Mouse (Mus musculus) neutrophil, adult 5-6 weeks (primary cell): ENCODE results near the gene Fam222b. TPM values are rescaled to one million over a fixed set of nuclear protein-coding genes. Genes with fewer than 3 reads are reported as not detected.
"Not testable (repeated sequence)": the region's sequence is repeated elsewhere in the genome, so short reads cannot be mapped to it uniquely, and the experiment has no call there.

Experiments
- ATAC-seq: fragments of 151-379, 151-347 bp; 2 replicates; pipeline ENCODE4 v1.8.0; 2017; ENCODE audit warnings: mild to moderate bottlenecking, moderate TSS enrichment; ENCODE audit not compliant: insufficient number of reproducible peaks, poor library complexity, low FRiP score, severe bottlenecking; ENCODE audit errors: extremely low read depth
- total RNA-seq: library from RNA; stranded (forward); fragments of 200-1000 nt; gene quantifications from 2 replicates; pipeline ENCODE4 v1.2.3, GENCODE M21; 2017

The Fam222b gene
- total RNA-seq, 1 experiment from 2014 or later: 9.5 TPM

- peak; percentile 56; the same call in 1 of the 2 replicates for ATAC-seq
Observed at GRCm38 (mm10) chr11:78126739-78127138, 32.3 kb downstream of the Fam222b start.

DNA sequence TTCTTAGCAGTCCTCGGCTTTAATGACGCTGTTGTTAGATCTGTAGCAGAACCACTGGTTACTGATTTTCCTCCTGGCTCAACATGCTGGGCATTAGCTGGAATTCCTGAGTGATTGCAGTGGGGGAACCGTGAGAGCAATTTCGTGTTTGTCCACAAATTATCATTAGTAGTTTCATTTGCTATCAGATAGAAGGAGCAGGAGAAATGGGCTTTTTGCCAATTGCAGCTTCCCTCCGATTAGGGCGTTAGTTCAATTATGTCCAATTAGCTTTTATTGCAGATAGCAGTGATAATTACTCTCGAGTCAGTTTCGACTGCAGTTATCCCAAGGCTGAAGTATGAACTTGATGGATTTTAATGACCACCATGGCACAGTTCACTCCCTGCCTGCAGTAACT, 35.0 kb downstream of the Fam222b start:
- no peak for ATAC-seq

GRCm38 (mm10) chr11:78133915-78134314, 39.5 kb downstream of the Fam222b start:
- ATAC-seq: no peak

GRCm38 (mm10) chr11:78134344-78134743, 39.9 kb downstream of the Fam222b start:
- no peak for ATAC-seq

- not testable (repeated sequence) for ATAC-seq
Observed at GRCm38 (mm10) chr11:78135314-78135713, 40.9 kb downstream of the Fam222b start.

DNA sequence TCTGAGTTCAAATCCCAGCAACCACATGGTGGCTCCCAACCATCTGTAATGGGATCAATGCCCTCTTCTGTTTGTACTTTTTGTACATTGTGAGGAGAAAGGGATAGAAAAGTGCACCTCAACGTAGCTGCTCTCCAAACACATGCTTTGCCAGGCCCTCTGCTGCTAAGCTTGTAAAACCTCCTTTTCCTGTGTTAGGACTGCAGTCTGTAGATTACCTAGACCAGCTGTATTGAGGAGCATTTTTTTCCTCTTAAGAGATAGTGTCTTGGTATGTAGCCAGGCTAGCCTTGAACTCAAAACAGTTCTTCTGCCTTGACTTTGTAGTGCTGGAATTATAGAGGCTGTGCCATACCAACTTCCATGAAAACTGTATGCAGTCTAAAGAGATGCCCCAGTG, 41.7 kb downstream of the Fam222b start:
- no peak for ATAC-seq

GRCm38 (mm10) chr11:78137584-78137983, 43.1 kb downstream of the Fam222b start:
- no peak for ATAC-seq

- no peak for ATAC-seq
Observed at GRCm38 (mm10) chr11:78138023-78138422, 43.6 kb downstream of the Fam222b start.

- no peak for ATAC-seq
Observed at GRCm38 (mm10) chr11:78140665-78141064, 46.2 kb downstream of the Fam222b start.

DNA sequence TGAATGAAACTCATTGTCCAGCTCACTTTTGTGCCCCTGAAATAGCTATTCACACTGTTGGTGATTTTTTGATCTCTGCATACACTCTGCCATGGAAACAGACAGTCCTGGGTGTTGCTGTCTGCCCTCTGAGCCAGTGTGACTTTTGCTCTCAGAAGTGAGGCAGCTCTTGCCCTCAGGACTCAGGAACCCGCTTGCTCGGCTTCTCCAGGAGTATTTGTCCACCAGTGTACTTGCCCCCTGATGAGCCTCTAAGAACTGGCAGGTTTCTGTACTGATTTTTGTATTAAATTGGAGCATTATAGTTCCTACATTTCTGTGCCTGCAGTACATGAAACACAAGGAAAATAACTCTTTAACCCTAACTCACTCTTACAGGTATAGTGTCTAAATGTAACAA, 49.1 kb downstream of the Fam222b start:
- ATAC-seq: no peak

DNA sequence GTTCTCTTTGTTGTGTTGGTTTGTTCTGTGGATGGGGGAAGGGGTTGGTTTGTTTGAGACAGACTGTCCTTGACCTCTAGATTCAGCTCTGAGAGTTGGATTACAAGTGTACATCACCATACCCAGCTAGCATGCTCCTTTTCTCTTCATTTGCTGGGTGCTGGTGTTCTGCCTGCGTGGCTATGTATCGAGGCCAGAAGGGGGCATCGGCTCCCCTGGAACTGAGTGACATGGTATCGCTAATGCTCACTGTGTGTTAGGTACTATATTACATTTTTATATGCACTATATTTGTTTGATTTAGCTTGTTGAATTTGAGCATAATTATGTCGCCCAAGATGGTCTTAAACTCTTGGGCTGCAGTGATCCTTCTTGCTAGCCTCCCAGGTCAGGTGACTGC, 51.7 kb downstream of the Fam222b start:
- ATAC-seq: no peak

- ATAC-seq: no peak
Observed at GRCm38 (mm10) chr11:78146707-78147543, 52.5 kb downstream of the Fam222b start.

GRCm38 (mm10) chr11:78151161-78151560, 56.7 kb downstream of the Fam222b start:
- peak; percentile 25; the same call in 1 of the 2 replicates for ATAC-seq

GRCm38 (mm10) chr11:78152299-78153231, 58.1 kb downstream of the Fam222b start:
- ATAC-seq: no peak

DNA sequence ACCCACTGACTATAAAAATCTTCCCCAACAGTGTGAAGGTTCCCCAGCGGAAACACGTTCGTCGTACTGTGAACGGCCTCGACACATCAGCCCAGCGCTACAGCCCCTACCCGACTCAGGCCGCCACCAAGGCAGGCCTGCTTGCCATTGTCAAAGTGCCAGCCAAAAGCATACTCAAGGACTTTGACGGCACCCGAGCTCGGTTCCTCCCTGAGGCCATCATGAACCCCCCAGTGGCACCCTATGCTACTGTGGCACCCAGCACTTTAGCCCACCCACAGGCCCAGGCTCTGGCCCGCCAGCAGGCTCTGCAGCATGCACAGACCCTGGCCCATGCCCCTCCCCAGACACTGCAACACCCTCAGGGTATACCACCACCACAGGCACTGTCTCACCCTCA, 59.3 kb downstream of the Fam222b start:
- no peak for ATAC-seq

GRCm38 (mm10) chr11:78155674-78156073, 61.2 kb downstream of the Fam222b start:
- ATAC-seq: no peak

DNA sequence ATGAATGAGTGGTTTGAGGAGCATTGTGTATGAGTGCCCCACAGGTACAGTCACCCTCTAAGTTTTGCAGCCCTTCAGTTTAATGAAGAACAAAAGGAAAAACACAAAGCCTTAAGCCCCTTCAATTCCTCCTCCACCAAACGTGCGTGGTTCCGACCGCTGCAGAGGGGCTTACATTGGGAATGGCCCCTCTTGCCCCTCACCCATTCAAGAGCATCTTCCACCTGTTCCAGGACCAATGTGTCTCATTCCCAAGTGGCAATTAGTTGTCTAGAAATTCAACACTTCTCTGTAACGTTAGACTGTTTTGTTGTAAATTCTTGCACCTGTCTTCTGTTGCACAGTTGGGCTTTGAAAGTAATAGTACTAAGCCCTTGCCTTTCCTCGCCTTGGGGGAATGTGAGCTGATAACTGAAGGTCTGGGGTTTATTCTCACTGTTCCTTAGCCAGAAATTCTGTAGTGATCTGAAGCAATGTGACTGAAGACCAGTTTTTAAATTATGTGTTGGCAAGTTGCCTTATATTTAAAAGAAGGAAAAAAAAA, 61.8 kb downstream of the Fam222b start:
- ATAC-seq: no peak

GRCm38 (mm10) chr11:78159096-78159495, 64.6 kb downstream of the Fam222b start:
- peak; percentile 91 for ATAC-seq

- no peak for ATAC-seq
Observed at GRCm38 (mm10) chr11:78159557-78159956, 65.1 kb downstream of the Fam222b start.
